Mouse (Mus musculus) CD4-positive, CD25-positive, alpha-beta regulatory T cell, adult 4 months (primary cell): ENCODE measurements at regions not wholly inside any gene's neighbourhood (a gene's known extent, or its start where the extent isn't known, plus 50 kb on each side); places are given as distances from the start of the nearest gene placed in this dataset.

Experiments
- ATAC-seq: one replicate; pipeline ENCODE4 v1.8.0; 2017

DNA sequence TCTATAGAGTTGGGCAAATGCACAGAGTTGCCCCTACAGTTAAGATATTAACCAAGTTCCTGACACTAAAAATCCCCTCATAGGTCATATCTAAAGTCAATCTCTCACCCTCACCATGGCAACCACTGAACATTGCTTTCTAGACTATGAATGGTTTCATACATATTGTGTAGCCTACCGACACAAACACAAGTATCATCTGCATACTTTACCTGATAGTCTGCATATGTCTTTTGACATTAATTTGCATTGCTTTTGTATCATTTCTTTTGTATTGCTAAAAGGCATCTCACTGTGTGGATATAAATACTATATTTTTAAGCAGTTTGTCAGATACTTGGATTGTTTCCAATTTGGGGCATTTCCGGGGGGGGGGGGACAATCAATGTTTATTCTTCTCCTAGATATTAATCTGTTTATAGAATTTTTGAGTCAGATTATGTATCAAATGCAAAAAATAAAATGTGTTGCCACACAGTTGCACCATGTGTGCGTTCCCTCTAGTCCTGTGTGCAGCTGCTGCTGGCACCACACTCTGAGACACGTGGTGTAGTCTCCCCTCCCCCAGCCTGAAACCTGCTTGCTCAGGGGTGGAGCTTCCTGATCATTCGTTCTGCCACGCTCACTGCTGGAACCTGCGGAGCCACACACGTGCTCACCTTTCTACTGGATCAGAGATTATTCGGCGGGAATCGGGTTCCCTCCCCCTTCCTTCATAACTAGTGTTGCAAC lies 94.7 kb upstream of the Mapk10 start:
- no peak for ATAC-seq

DNA sequence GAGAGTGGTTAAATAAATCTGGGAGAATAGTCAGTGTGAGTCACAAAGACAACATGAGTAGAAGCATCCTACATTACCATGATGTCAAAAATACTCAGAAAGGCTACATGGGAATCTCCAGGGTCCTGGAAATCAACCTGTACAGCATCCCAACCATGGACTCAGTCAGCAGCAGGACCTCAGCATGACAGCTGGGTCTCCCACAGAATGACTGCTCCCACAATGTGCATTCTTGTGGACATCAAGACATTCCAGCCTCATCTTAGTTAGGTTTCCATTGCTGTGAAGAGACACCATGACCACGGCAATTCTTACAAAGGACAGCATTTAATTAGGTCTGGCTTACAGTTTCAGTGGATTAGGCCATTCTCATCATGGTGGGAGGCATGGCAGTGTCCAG lies 93.8 kb upstream of the Mapk10 start:
- no peak for ATAC-seq

DNA sequence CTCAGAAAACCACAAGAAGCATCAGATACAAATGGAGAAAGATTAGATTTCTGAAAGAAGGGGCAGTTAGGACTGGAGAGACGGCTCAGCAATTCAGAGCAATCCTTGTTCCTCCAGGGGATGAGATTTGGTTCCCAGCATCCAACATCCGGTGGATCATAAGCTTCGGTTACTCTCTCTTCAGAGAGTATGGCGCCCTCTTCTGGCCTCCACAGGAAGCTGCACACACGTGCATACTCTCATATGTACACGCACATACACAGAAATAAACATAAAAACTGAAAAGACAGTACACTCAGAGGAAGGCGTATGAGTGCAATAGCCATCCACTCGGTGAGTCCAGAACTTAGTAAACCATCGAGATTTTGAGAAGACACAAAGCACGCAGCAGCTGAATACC lies 91.6 kb upstream of the Mapk10 start:
- no peak for ATAC-seq

DNA sequence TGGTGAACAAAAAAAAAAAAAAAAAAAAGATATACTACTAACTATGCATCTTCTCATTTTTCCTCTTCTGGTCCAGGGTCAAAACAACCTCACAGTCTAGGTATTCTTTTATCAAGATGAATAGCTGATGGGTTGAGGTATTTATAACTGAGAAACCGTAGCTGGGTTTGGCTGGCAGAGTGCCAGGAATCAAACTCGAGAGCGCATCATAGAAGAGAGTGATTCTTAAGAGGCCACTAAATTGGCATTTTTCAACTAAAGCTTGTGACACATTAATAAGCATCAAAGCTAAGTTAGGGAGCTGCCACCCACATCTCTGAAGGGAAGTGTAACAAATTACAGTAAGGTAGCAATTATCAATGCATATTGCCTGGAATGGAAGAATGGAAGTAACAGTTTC lies 90.2 kb upstream of the Mapk10 start:
- ATAC-seq = no peak

DNA sequence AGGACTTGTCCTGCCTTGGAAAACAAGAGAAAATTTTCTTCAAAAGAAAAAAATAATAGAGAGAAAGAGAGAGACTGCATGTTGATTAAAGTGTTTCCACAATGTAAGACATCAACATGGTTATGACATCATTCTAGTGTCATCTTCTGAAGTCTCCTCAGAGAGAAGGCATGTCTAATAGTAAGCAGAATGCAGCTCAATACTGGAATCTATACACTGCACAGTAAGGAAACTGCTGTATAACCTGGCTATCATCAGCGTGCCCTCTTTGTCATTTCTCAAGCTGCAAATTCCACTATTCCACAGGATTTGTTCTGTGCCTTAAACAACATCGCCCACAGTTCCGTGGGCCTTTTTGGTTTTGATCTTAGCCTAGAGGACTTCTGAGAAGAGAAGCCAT lies 82.8 kb upstream of the Mapk10 start:
- ATAC-seq = no peak

DNA sequence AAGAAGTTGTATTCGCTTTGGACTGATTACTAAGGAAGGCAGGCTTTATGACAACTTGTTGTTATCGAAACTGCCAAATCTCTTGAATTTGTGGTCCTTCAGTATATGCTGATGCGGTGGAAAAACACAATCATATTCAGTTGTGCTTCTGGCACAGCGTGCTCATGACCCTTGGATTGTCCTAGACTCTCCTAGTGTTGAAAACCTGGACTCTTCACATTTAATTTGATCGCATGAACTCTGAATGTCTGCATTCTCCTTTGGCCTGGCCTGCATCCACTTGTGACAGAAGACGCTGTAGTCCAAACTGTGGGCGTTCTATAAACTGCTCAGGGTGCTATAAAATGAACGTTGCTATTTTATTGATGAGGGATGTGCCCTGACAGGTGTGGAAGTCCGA lies 80.6 kb upstream of the Mapk10 start:
- no peak for ATAC-seq

DNA sequence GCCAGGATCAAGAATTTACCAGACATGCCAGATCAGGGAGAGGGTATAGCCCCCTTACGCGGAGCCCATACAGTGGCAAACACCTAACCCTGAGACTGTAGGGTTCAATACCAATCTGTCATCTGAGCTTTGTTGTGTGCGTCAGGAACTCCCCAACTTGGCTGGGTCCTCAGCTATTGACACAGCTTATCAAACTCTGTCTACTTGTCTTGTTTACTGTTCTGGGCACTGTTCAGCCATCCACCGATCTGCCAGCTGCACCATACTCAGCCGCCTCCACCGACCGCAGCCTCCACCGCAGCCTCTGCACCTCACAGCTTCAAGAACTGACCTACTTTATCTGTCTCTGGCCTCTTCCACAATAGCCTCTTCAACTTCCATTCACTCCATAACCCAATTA lies 80.1 kb upstream of the Mapk10 start:
- ATAC-seq = no peak

DNA sequence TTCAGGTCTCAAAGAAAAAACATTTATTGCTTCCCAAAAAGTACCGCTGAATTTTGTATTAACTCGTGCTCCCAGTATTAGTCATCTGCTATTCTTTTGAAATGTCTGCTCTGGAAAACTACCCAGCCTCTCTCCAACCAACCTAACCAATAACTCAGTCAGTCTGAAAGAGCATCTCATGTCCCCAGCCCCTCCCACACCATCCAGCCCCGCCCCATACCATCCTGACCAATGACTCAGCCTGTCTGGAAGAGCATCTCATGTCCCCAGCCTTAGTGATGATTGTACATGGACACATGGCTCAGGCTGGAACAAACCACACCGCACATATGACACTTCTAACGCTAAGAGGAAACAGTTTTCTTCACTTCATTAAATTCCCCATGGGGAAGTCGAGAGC lies 58.1 kb upstream of the Mapk10 start:
- no peak for ATAC-seq

DNA sequence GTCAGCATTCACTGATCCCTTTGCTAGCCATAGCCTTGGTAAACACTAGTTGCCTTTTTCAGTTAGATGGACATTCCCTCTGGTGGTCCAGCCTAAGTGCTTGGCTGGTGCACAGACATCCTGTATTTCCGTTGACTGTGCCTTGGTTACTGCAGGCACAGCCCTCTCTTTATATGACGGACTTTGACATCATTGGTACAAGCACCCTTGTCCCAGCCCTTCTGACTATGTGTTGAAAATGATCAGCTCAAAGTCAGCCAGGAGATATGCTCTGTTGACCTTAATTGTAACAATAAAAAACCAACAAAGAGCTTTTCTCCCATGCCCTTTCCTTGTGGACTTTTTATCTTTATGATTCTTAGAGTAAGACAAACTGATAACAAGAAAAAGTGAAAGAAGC lies 53.8 kb upstream of the Mapk10 start:
- ATAC-seq = no peak

DNA sequence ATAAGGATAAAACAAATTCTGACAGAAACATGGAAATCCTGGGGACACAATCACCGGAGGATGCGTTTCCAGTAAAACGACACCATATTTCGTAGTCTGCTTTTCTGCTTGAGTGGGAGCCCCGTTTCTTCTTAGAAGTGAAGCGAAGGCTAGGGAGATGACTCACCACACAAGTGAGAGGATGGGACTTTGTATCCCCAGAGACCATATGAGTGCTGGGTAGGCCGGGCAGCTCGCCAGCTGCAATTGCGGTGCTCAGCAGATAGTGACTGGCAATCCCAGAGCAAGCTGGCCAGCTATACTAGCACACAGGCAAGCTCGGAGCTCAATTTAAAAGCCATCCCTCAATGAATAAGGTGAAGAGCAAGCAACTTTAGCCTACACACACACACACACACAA lies 50.3 kb upstream of the Mapk10 start:
- ATAC-seq = no peak
